Mouse (Mus musculus) ES-Bruce4 (cell line): ENCODE results near the gene Rrn3. TPM values are rescaled to one million over a fixed set of nuclear protein-coding genes. Genes with fewer than 3 reads are reported as not detected.
A peak's percentile ranks its signal among the peaks of the same experiment; 100 is the strongest.
"Not testable (repeated sequence)": the region's sequence is repeated elsewhere in the genome, so short reads cannot be mapped to it uniquely, and the experiment has no call there.

Experiments
- H3K27ac ChIP-seq: 2 replicates; pipeline ENCODE4 v1.5.1; 2012; ENCODE audit warnings: low read length, inconsistent platforms; ENCODE audit not compliant: insufficient read depth
- H3K27me3 ChIP-seq: 2 replicates; pipeline ENCODE4 v1.6.1; 2012; ENCODE audit warnings: mild to moderate bottlenecking, low read length, inconsistent platforms; ENCODE audit not compliant: control insufficient read depth, poor library complexity, insufficient read depth, severe bottlenecking
- H3K36me3 ChIP-seq: 2 replicates; pipeline ENCODE4 v1.6.1; 2012; ENCODE audit warnings: inconsistent platforms, mild to moderate bottlenecking, low read length, moderate library complexity; ENCODE audit not compliant: control insufficient read depth, poor library complexity, insufficient read depth, severe bottlenecking
- H3K4me1 ChIP-seq: one replicate; pipeline ENCODE4 v1.8.1; 2011; ENCODE audit warnings: low read length; ENCODE audit not compliant: control insufficient read depth, insufficient read depth
- H3K4me3 ChIP-seq: 2 replicates; pipeline ENCODE4 v1.5.1; 2011; ENCODE audit warnings: low read depth, mild to moderate bottlenecking, low read length
- H3K9ac ChIP-seq: 2 replicates; pipeline ENCODE4 v1.6.1; 2012; ENCODE audit warnings: low read depth, mild to moderate bottlenecking, inconsistent platforms; ENCODE audit not compliant: poor library complexity, severe bottlenecking
- H3K9me3 ChIP-seq: replicated peaks from 2 replicates; pipeline ENCODE4 v1.6.1; 2012; ENCODE audit warnings: mild to moderate bottlenecking, low read length, inconsistent platforms; ENCODE audit not compliant: control insufficient read depth, poor library complexity, insufficient read depth, severe bottlenecking
- CTCF ChIP-seq: IDR thresholded peaks from one replicate; pipeline ENCODE4 v1.8.1; 2011; ENCODE audit warnings: low read depth, low read length
- EP300 ChIP-seq: IDR thresholded peaks from 2 replicates; pipeline ENCODE4 v1.6.1; 2011; ENCODE audit warnings: low read depth, low read length; ENCODE audit not compliant: insufficient read depth
- POLR2A ChIP-seq: IDR thresholded peaks from one replicate; pipeline ENCODE4 v1.8.1; 2011; ENCODE audit warnings: low read length; ENCODE audit not compliant: insufficient read depth
- polyA plus RNA-seq: library from polyadenylated mRNA; stranded (reverse); fragments of >200 nt; gene quantifications from 2 replicates; pipeline ENCODE4 v1.2.4, GENCODE M21; 2011; ENCODE audit warnings: low read depth; ENCODE audit not compliant: missing spikeins, insufficient read depth, insufficient read length

The Rrn3 gene
- 131 and 134 TPM in 2 replicates for polyA plus RNA-seq

GRCm38 (mm10) chr16:13780353-13781036 is at the start of gene Rrn3:
Rrn3 (plus strand) TSS chr16:13780708.
- 0 out of 2 replicates have a peak, but pooled peaks have one; percentile 22 for TF ChIP-seq EP300
- peak; percentile 89 for TF ChIP-seq POLR2A
- no peak for TF ChIP-seq CTCF
- H3K27ac ChIP-seq, result peak within 1 kb of the TSS; percentile 84
- peak within 1 kb of the TSS; percentile 92 for H3K9ac ChIP-seq
- H3K9me3 ChIP-seq, result peaks cover 21% of the 10 kb centered on the region
- H3K4me3 ChIP-seq, result peak within 1 kb of the TSS; percentile 85
- H3K36me3 ChIP-seq, result peaks cover 36% of the 10 kb centered on the region
- no peaks in the 10 kb centered on the region for H3K4me1 ChIP-seq
- H3K27me3 ChIP-seq, result no peaks in the 10 kb centered on the region

DNA sequence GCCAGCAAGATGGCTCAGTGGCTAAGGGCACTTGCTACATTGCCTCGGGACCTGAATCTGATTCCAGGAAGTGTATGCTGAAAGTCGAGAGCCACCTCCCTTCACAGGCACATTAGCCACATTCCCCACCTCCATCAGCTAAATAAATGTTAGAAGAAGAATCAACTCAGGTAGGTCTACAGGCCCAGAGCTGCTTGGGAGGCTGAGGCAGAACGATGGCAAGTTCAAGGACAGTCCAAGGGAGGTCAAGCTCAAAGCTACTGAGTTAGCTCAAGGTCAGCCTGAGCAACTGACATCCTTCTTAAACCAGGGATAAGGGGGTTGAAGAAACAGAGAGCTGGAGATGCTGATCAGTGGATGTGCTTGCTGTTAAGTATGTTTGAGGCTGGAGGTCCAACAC is 47.7 kb upstream of the Rrn3 start:
- Histone ChIP-seq H3K27ac (0 out of 2 replicates have a peak overlapping the region, but pooled peaks have one; percentile 15), H3K27me3 (no peaks in the 10 kb centered on the region), H3K4me1 (peaks cover 3% of the 10 kb centered on the region), H3K9me3 (no peaks in the 10 kb centered on the region), H3K4me3 (no peak overlapping the region), H3K36me3 (no peaks in the 10 kb centered on the region), H3K9ac (no peak overlapping the region)
- TF ChIP-seq EP300 (0 out of 2 replicates have a peak, but pooled peaks have one; percentile 43), POLR2A (no peak), CTCF (no peak)

GRCm38 (mm10) chr16:13733518-13734137 is 46.9 kb upstream of the Rrn3 start:
- Histone ChIP-seq H3K27me3 (no peaks in the 10 kb centered on the region), H3K27ac (no peak overlapping the region), H3K9me3 (no peaks in the 10 kb centered on the region), H3K9ac (no peak overlapping the region), H3K4me3 (no peak overlapping the region), H3K36me3 (no peaks in the 10 kb centered on the region; the same call in 1 of the 2 replicates), H3K4me1 (peaks cover 2% of the 10 kb centered on the region)
- TF ChIP-seq CTCF, result peak; percentile 87
- TF ChIP-seq EP300, result 0 out of 2 replicates have a peak, but pooled peaks have one; percentile 3
- no peak for TF ChIP-seq POLR2A

DNA sequence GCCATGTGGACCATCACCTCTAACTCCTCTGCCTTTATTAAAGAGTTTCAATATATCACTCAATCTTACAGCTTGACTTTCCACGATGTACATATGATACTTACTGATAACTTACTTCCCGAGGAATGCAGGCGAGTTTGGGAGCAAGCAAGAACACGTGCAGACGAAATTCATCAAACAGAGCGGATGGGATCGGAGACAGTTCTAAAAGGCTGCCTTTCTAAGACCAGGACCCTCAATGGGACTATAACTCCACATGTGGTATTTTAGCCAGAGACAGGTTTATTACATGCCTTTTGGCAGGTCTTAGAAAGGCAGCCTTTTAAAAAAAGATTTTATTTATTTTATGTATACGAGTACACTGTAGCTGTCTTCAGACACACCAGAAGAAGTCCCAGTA is 44.5 kb upstream of the Rrn3 start:
- Histone ChIP-seq H3K4me3 (no peak overlapping the region), H3K4me1 (peaks cover 7% of the 10 kb centered on the region), H3K9me3 (no peaks in the 10 kb centered on the region), H3K36me3 (no peaks in the 10 kb centered on the region; the same call in 1 of the 2 replicates), H3K9ac (no peak overlapping the region), H3K27me3 (no peaks in the 10 kb centered on the region), H3K27ac (no peak overlapping the region)
- no peak for TF ChIP-seq EP300
- no peak for TF ChIP-seq POLR2A
- TF ChIP-seq CTCF, result no peak

- H3K27me3 ChIP-seq, H3K36me3 ChIP-seq, H3K9ac ChIP-seq, H3K4me3 ChIP-seq, H3K9me3 ChIP-seq: not testable (repeated sequence)
- H3K27ac ChIP-seq, result peak overlapping the region; percentile 87; the same call in 1 of the 2 replicates
- H3K4me1 ChIP-seq, result peaks cover 14% of the 10 kb centered on the region
Measured at GRCm38 (mm10) chr16:13739044-13739443, 41.5 kb upstream of the Rrn3 start.

- no peak for TF ChIP-seq POLR2A
- no peak for TF ChIP-seq CTCF
- no peak for TF ChIP-seq EP300
- Histone ChIP-seq H3K9me3 (no peaks in the 10 kb centered on the region), H3K9ac (no peak overlapping the region), H3K4me3 (no peak overlapping the region), H3K27ac (peak overlapping the region; percentile 31), H3K4me1 (peaks cover 14% of the 10 kb centered on the region), H3K27me3 (no peaks in the 10 kb centered on the region), H3K36me3 (no peaks in the 10 kb centered on the region; the same call in 1 of the 2 replicates)
Measured at GRCm38 (mm10) chr16:13740844-13741243, 39.7 kb upstream of the Rrn3 start.
